Mouse (Mus musculus) CH12.LX (cell line): ENCODE measurements around the gene Nab2.

Source experiments
- CHD2 ChIP-seq: IDR thresholded peaks from 2 replicates; pipeline ENCODE4 v1.6.1; 2011; ENCODE audit warnings: low read length, improper control_type of control experiment
- CTCF ChIP-seq, 2 experiments: IDR thresholded peaks in 1 of 2; conservative IDR thresholded peaks in 1 of 2; 2 replicates each; pipeline ENCODE4 v1.5.1; 2011 to 2012; ENCODE audit warnings: low read depth in 2 of 2, low read length in 2 of 2, improper control_type of control experiment in 1 of 2, inconsistent platforms in 1 of 2, mild to moderate bottlenecking in 1 of 2, moderate library complexity in 1 of 2
- EP300 ChIP-seq: IDR thresholded peaks from 2 replicates; pipeline ENCODE4 v1.6.1; 2011; ENCODE audit warnings: low read length, improper control_type of control experiment
- MAX ChIP-seq: IDR thresholded peaks from 2 replicates; pipeline ENCODE4 v1.6.1; 2011; ENCODE audit warnings: low read length, improper control_type of control experiment
- MAZ ChIP-seq: IDR thresholded peaks from 2 replicates; pipeline ENCODE4 v1.6.1; 2012; ENCODE audit warnings: low read depth, mild to moderate bottlenecking, inconsistent platforms, low read length, improper control_type of control experiment, moderate library complexity
- POLR2A ChIP-seq: IDR thresholded peaks from 2 replicates; pipeline ENCODE4 v1.6.1; 2011; ENCODE audit warnings: low read depth, mild to moderate bottlenecking, improper control_type of control experiment, low read length
- RCOR1 ChIP-seq: conservative IDR thresholded peaks from 2 replicates; pipeline ENCODE4 v1.6.1; 2012; ENCODE audit warnings: low read depth, mild to moderate bottlenecking, inconsistent platforms, low read length, improper control_type of control experiment
- TBP ChIP-seq: conservative IDR thresholded peaks from 2 replicates; pipeline ENCODE4 v1.6.1; 2011; ENCODE audit warnings: low read depth, low read length, improper control_type of control experiment
- USF1 ChIP-seq: IDR thresholded peaks from 2 replicates; pipeline ENCODE4 v1.6.1; 2014; ENCODE audit warnings: low read depth, mild to moderate bottlenecking, inconsistent platforms, low read length, improper control_type of control experiment
- ZNF384 ChIP-seq: IDR thresholded peaks from 2 replicates; pipeline ENCODE4 v1.6.1; 2012; ENCODE audit warnings: low read depth, low read length, improper control_type of control experiment, inconsistent platforms

DNA sequence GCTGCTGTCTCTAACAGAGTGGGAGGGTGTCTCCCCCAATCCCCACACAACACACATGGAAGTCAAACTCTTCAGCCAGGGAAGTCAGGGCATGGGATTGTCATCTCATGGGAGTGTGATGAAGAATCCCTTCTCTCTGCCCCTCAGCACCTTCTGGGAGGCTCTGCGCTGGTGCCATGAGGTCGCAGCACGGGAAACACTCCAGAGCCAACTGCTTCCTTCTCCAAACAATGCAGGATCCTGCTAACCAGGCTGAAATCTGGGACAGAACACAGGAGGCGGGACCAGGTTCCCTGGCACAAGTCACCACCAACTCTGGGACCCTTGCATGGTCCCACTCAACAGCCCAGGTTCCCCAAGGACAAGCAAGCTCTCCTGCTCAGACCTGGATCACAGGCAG lies 51.1 kb downstream of the Nab2 start:
- TF ChIP-seq EP300 (no peak), TBP (no peak), POLR2A (no peak), ZNF384 (no peak), USF1 (no peak), MAZ (no peak), CTCF (conservative IDR thresholded peaks at IDR 0.05 in 1 of 2, IDR thresholded peaks at IDR 0.05 in 1 of 2; ENCODE audit: low read depth in 2 of 2, low read length in 2 of 2) (no peak), MAX (no peak), RCOR1 (no peak), CHD2 (no peak)
